Mouse (Mus musculus): Measurements from ENCODE around the gene Prss57. TPM values are rescaled to one million over a fixed set of nuclear protein-coding genes. Genes with fewer than 3 reads are reported as not detected.
A peak's percentile ranks its signal among the peaks of the same experiment; 100 is the strongest.

Gene Prss57
- polyA plus RNA-seq, 1 experiment from 2014 or later: not detected

DNA sequence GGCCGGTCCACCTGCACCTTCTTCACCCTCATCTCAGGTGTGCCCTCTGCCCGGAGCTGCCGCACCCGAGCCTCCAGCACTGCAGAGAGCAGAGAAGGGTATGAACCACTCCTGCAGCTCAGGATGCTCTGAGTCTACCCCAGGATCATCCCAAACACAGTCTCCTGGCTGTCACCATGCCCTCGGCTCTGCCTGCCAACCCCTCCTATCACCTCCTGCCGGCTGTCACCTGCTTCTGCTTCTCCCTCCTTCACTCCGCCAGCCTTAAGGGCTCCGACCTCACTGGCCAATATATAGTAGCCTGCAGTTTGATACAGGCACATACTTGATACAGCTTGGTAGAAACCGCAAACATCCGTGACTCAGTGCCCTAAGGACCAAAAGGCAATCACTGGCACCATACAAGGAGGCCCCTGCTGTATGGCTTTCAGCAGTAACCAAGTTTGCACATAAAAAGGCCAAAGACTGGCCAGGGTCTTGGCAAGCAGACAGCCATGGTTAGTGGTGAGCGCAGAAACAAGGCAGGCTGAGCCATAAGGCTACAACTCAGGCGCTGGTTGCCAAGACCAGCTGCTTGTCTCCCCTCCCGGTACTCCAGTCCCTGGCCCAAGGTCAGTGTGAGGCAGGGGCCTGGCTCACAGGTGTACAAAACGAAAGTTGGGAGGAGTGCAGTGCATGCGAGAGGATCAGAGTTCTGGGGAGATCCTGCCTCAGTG lies 47.0 kb downstream of the Prss57 start:
- H3K4me1 ChIP-seq (ENCODE audit: insufficient read depth): no peaks in the 10 kb centered on the region
- H3K4me3 ChIP-seq (ENCODE audit: low read depth, low read length): no peak overlapping the region
- no peak overlapping the region for H3K9ac ChIP-seq
- H3K36me3 ChIP-seq (ENCODE audit: insufficient read depth): peaks cover 51% of the 10 kb centered on the region
- H3K27ac ChIP-seq (ENCODE audit: low read depth): no peak overlapping the region
- no peaks in the 10 kb centered on the region for H3K27me3 ChIP-seq (ENCODE audit: insufficient read depth, low read length)
- WGBS: 91% methylated on average over 15 of the region's 15 CpGs
- TF ChIP-seq CTCF (IDR thresholded peaks at IDR 0.05; ENCODE audit: low read depth): no peak
- H3K4me2 ChIP-seq: no peak overlapping the region
- ATAC-seq (ENCODE audit: insufficient read depth) (no peak), DNase-seq (no peak)
- H3K9me3 ChIP-seq (ENCODE audit: low read depth, low read length): peaks cover 22% of the 10 kb centered on the region

DNA sequence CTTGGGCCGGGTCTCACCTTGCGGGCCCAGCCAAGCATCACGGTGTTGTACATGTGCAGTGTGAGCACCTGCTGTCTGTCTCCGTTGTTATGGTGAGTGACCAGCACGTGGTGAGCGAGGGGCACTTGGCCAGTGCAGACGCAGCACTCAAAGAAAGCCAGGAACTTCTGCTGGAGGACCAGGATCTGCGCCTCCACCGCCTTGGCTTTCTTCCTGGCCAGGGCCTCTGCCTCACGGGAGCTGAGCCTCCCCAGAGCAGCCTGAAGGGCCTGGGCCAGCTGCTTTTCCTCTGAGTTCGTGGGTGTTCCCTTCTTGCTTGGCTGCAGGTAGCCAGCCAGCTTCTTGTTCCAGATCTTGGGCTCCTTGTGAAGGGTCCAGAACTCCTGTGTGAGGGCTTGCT lies 47.6 kb downstream of the Prss57 start:
- peaks cover 57% of the 10 kb centered on the region for H3K36me3 ChIP-seq (ENCODE audit: insufficient read depth)
- WGBS: 89% methylated on average over 11 of the region's 11 CpGs
- no peaks in the 10 kb centered on the region for H3K27me3 ChIP-seq (ENCODE audit: insufficient read depth, low read length)
- H3K4me1 ChIP-seq (ENCODE audit: insufficient read depth): no peaks in the 10 kb centered on the region
- ATAC-seq (ENCODE audit: insufficient read depth) (no peak), DNase-seq (no peak)
- no peak for TF ChIP-seq CTCF (IDR thresholded peaks at IDR 0.05; ENCODE audit: low read depth)
- H3K9me3 ChIP-seq (ENCODE audit: low read depth, low read length): peaks cover 29% of the 10 kb centered on the region
- no peak overlapping the region for H3K4me3 ChIP-seq (ENCODE audit: low read depth, low read length)
- no peak overlapping the region for H3K4me2 ChIP-seq
- no peak overlapping the region for H3K9ac ChIP-seq
- no peak overlapping the region for H3K27ac ChIP-seq (ENCODE audit: low read depth)

- no peaks in the 10 kb centered on the region for H3K4me1 ChIP-seq (ENCODE audit: insufficient read depth)
- H3K9me3 ChIP-seq (ENCODE audit: low read depth, low read length): peaks cover 51% of the 10 kb centered on the region
- H3K9ac ChIP-seq: no peak overlapping the region
- DNase-seq (no peak), ATAC-seq (ENCODE audit: insufficient read depth) (no peak)
- H3K27me3 ChIP-seq (ENCODE audit: insufficient read depth, low read length): no peaks in the 10 kb centered on the region
- peaks cover 80% of the 10 kb centered on the region for H3K36me3 ChIP-seq (ENCODE audit: insufficient read depth)
- WGBS: 75% methylated on average over 11 of the region's 11 CpGs
- H3K4me2 ChIP-seq: no peak overlapping the region
- H3K27ac ChIP-seq (ENCODE audit: low read depth): no peak overlapping the region
- TF ChIP-seq CTCF (IDR thresholded peaks at IDR 0.05; ENCODE audit: low read depth): peak; percentile 29
- H3K4me3 ChIP-seq (ENCODE audit: low read depth, low read length): no peak overlapping the region
Measured at GRCm38 (mm10) chr10:79740863-79741262, 49.9 kb downstream of the Prss57 start.

- H3K9ac ChIP-seq: no peak overlapping the region
- H3K4me2 ChIP-seq: no peak overlapping the region
- TF ChIP-seq CTCF (IDR thresholded peaks at IDR 0.05; ENCODE audit: low read depth): no peak
- H3K4me3 ChIP-seq (ENCODE audit: low read depth, low read length): no peak overlapping the region
- H3K27me3 ChIP-seq (ENCODE audit: insufficient read depth, low read length): no peaks in the 10 kb centered on the region
- H3K4me1 ChIP-seq (ENCODE audit: insufficient read depth): no peaks in the 10 kb centered on the region
- H3K36me3 ChIP-seq (ENCODE audit: insufficient read depth): peaks cover 96% of the 10 kb centered on the region
- H3K9me3 ChIP-seq (ENCODE audit: low read depth, low read length): peaks cover 54% of the 10 kb centered on the region
- ATAC-seq (ENCODE audit: insufficient read depth) (no peak), DNase-seq (no peak)
- 97% methylated on average over 28 of the region's 28 CpGs for WGBS
- H3K27ac ChIP-seq (ENCODE audit: low read depth): no peak overlapping the region
Measured at GRCm38 (mm10) chr10:79739234-79739633, 51.5 kb downstream of the Prss57 start.

- no peak overlapping the region for H3K4me3 ChIP-seq (ENCODE audit: low read depth, low read length)
- no peak for ATAC-seq (ENCODE audit: insufficient read depth)
- 93% methylated on average over 10 of the region's 10 CpGs for WGBS
- DNase-seq: no peak
- H3K36me3 ChIP-seq (ENCODE audit: insufficient read depth): peaks cover 89% of the 10 kb centered on the region
- no peak overlapping the region for H3K4me2 ChIP-seq
- no peak overlapping the region for H3K9ac ChIP-seq
- H3K9me3 ChIP-seq (ENCODE audit: low read depth, low read length): peaks cover 54% of the 10 kb centered on the region
- no peaks in the 10 kb centered on the region for H3K4me1 ChIP-seq (ENCODE audit: insufficient read depth)
- no peaks in the 10 kb centered on the region for H3K27me3 ChIP-seq (ENCODE audit: insufficient read depth, low read length)
- TF ChIP-seq CTCF (IDR thresholded peaks at IDR 0.05; ENCODE audit: low read depth): peak; percentile 56
- no peak overlapping the region for H3K27ac ChIP-seq (ENCODE audit: low read depth)
Measured at GRCm38 (mm10) chr10:79738259-79738658, 52.5 kb downstream of the Prss57 start.

GRCm38 (mm10) chr10:79736706-79737105 lies 54.1 kb downstream of the Prss57 start:
- H3K27ac ChIP-seq (ENCODE audit: low read depth): no peak overlapping the region
- ATAC-seq (ENCODE audit: insufficient read depth) (no peak), DNase-seq (no peak)
- no peak overlapping the region for H3K4me3 ChIP-seq (ENCODE audit: low read depth, low read length)
- WGBS: 75% methylated on average over 14 of the region's 14 CpGs
- no peaks in the 10 kb centered on the region for H3K4me1 ChIP-seq (ENCODE audit: insufficient read depth)
- peaks cover 75% of the 10 kb centered on the region for H3K36me3 ChIP-seq (ENCODE audit: insufficient read depth)
- H3K4me2 ChIP-seq: no peak overlapping the region
- H3K27me3 ChIP-seq (ENCODE audit: insufficient read depth, low read length): no peaks in the 10 kb centered on the region
- TF ChIP-seq CTCF (IDR thresholded peaks at IDR 0.05; ENCODE audit: low read depth): no peak
- no peak overlapping the region for H3K9ac ChIP-seq
- peaks cover 54% of the 10 kb centered on the region for H3K9me3 ChIP-seq (ENCODE audit: low read depth, low read length)

DNA sequence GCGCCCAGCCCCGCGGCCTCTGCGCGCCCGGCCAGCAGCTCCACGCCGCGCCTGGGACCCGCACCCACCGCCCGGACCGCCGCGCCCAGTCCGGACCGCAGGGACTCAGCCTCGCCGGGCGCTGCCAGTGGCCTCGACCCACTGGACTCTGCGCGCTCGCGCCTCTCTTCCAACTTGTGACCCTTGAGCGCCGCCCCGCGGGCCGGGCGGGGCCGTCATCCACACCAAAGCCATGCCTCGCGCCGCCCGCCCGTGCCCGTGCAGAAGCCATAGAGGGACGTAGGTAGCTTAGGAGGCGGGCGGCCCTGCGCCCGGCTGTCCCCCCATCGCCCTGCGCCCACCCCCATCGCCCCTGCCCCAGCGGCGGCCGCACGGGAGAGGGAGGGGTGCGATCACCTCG lies 55.4 kb downstream of the Prss57 start:
- no peak for TF ChIP-seq CTCF (IDR thresholded peaks at IDR 0.05; ENCODE audit: low read depth)

More for the DNA sequence above, 55.4 kb downstream of the Prss57 start:
- DNase-seq: no peak
- H3K4me2 ChIP-seq: 0 out of 2 replicates have a peak overlapping the region, but pooled peaks have one; percentile 3
- H3K9me3 ChIP-seq (ENCODE audit: low read depth, low read length): peaks cover 47% of the 10 kb centered on the region
- no peaks in the 10 kb centered on the region for H3K4me1 ChIP-seq (ENCODE audit: insufficient read depth)
- H3K4me3 ChIP-seq (ENCODE audit: low read depth, low read length): no peak overlapping the region
- H3K27ac ChIP-seq (ENCODE audit: low read depth): no peak overlapping the region
- peaks cover 61% of the 10 kb centered on the region for H3K36me3 ChIP-seq (ENCODE audit: insufficient read depth)
- no peaks in the 10 kb centered on the region for H3K27me3 ChIP-seq (ENCODE audit: insufficient read depth, low read length)
- no peak for ATAC-seq (ENCODE audit: insufficient read depth)
- 34% methylated on average over 50 of the region's 52 CpGs for WGBS
- H3K9ac ChIP-seq: no peak overlapping the region

Data from lung, embryonic 14.5 days (tissue).